Mouse (Mus musculus) spleen, adult 2 months (tissue): ENCODE data around the gene Edil3. TPM values are rescaled to one million over a fixed set of nuclear protein-coding genes. Genes with fewer than 3 reads are reported as not detected.

Experiments
- DNase-seq, 2 experiments: peaks; one replicate each; pipeline versions ENCODE4 v3.0.0 to v3.0.0-alpha.2; 2012 to 2021; ENCODE audit warnings: low spot score in 2 of 2, low read depth in 1 of 2
- H3K27ac ChIP-seq: fragments of 200-500 bp; 2 replicates; pipeline ENCODE4 v1.5.1; 2012; ENCODE audit warnings: low read length, inconsistent platforms; ENCODE audit not compliant: insufficient read depth
- H3K27me3 ChIP-seq: fragments of 200-500 bp; 2 replicates; pipeline ENCODE4 v1.6.1; 2012; ENCODE audit warnings: mild to moderate bottlenecking, moderate library complexity, low read length, inconsistent platforms; ENCODE audit not compliant: control insufficient read depth, insufficient read depth
- H3K36me3 ChIP-seq: fragments of 200-500 bp; 2 replicates; pipeline ENCODE4 v1.6.1; 2012; ENCODE audit warnings: mild to moderate bottlenecking, low read length, inconsistent platforms; ENCODE audit not compliant: control insufficient read depth, insufficient read depth
- H3K4me1 ChIP-seq: fragments of 200-500 bp; 2 replicates; pipeline ENCODE4 v1.6.1; 2011; ENCODE audit warnings: inconsistent platforms; ENCODE audit not compliant: control insufficient read depth, insufficient read depth, insufficient read length
- H3K4me3 ChIP-seq: fragments of 200-500 bp; 2 replicates; pipeline ENCODE4 v1.5.1; 2011; ENCODE audit warnings: mild to moderate bottlenecking, inconsistent platforms; ENCODE audit not compliant: insufficient read depth, insufficient read length; ENCODE audit errors: extremely low read depth
- CTCF ChIP-seq: fragments of 200-500 bp; IDR thresholded peaks from 2 replicates; pipeline ENCODE4 v1.5.1; 2011; ENCODE audit warnings: mild to moderate bottlenecking, inconsistent platforms; ENCODE audit not compliant: insufficient read depth, insufficient read length, insufficient replicate concordance; ENCODE audit errors: extremely low read depth
- POLR2A ChIP-seq: fragments of 200-500 bp; IDR thresholded peaks from 2 replicates; pipeline ENCODE4 v1.6.1; 2011; ENCODE audit warnings: low read depth, low read length, inconsistent platforms
- WGBS: fragments of 180-500 bp; shearing (Covaris S2); methylation state at CpG from one replicate; pipeline ENCODE4 v1.1.7; 2018; 5-methylcytosine and 5-hydroxymethylcytosine counted together
- polyA plus RNA-seq: library from polyadenylated mRNA; depleted of rRNA; stranded (reverse); fragments of >200 nt; gene quantifications from 2 replicates; pipeline ENCODE4 v1.2.3, GENCODE M21; 2012

Edil3 gene
- polyA plus RNA-seq, 1 experiment, result 0.04 TPM

GRCm38 (mm10) chr13:89123396-89123795, 302.1 kb downstream of the Edil3 start:
- TF ChIP-seq CTCF (no peak), POLR2A (no peak)
- Histone ChIP-seq H3K27ac (no peak overlapping the region), H3K36me3 (no peaks in the 10 kb centered on the region), H3K4me1 (no peaks in the 10 kb centered on the region), H3K4me3 (no peak overlapping the region), H3K27me3 (no peaks in the 10 kb centered on the region)
- no peak for DNase-seq
- WGBS, result 88% methylated on average over 5 of the region's 5 CpGs

GRCm38 (mm10) chr13:89146056-89146547, 324.8 kb downstream of the Edil3 start:
- no peak overlapping the region for H3K4me3 ChIP-seq
- no peaks in the 10 kb centered on the region for H3K36me3 ChIP-seq
- H3K27ac ChIP-seq, result no peak overlapping the region
- WGBS, result 86% methylated on average over 4 of the region's 4 CpGs
- TF ChIP-seq POLR2A (no peak), CTCF (no peak)
- H3K4me1 ChIP-seq, result no peaks in the 10 kb centered on the region
- no peaks in the 10 kb centered on the region for H3K27me3 ChIP-seq
- DNase-seq, result no peak

DNA sequence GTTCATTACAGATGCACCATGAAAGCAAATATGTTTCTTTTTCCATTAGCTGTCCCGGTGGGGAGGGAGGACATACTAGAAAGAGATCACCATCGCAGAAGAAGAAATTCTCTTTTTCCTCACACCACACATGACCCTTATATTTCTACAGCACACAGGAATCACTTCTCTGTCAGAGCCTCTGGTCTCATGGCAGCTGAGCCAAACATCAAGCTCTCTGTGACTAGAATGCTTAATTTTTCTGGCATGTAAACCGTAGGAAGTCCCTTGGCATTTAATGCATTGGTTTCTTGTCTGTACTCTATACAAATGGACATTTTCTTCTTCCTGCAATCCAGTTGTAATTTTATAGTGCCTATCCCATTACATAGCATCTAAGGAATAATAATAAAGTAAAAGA, 330.6 kb downstream of the Edil3 start:
- H3K27me3 ChIP-seq, result no peaks in the 10 kb centered on the region
- TF ChIP-seq POLR2A, result no peak
- no peak for TF ChIP-seq CTCF
- H3K4me1 ChIP-seq, result no peaks in the 10 kb centered on the region
- no peaks in the 10 kb centered on the region for H3K36me3 ChIP-seq
- 91% methylated on average over 3 of the region's 3 CpGs for WGBS
- H3K27ac ChIP-seq, result no peak overlapping the region
- DNase-seq, result no peak
- no peak overlapping the region for H3K4me3 ChIP-seq

GRCm38 (mm10) chr13:89167960-89168359, 346.7 kb downstream of the Edil3 start:
- 23% methylated on average over 1 of the region's 1 CpGs for WGBS
- H3K27ac ChIP-seq, result no peak overlapping the region
- no peak for DNase-seq
- H3K4me3 ChIP-seq, result no peak overlapping the region
- H3K27me3 ChIP-seq, result no peaks in the 10 kb centered on the region
- no peak for TF ChIP-seq POLR2A
- no peak for TF ChIP-seq CTCF
- no peaks in the 10 kb centered on the region for H3K4me1 ChIP-seq
- no peaks in the 10 kb centered on the region for H3K36me3 ChIP-seq

DNA sequence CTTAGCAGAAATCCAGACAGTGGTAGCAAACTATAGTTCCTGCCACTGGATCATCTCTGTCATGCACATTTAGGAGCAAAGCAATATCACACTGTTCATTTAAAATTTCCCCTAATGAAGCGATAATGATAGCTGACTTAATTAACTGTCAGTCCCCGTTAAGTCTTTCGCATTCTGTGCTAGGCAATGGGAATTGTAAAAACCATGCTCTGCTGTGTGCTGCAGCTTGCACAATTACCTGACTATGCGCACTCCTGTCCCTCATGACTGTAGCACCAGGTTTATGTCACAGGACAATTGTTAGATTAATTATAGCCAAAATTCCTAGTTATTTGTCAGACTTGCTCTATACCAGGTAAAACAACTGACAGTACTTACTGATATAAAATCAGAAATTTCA, 348.8 kb downstream of the Edil3 start:
- no peak overlapping the region for H3K27ac ChIP-seq
- no peaks in the 10 kb centered on the region for H3K27me3 ChIP-seq
- TF ChIP-seq POLR2A (no peak), CTCF (no peak)
- no peaks in the 10 kb centered on the region for H3K36me3 ChIP-seq
- no peak for DNase-seq
- H3K4me1 ChIP-seq, result no peaks in the 10 kb centered on the region
- 93% methylated on average over 4 of the region's 4 CpGs for WGBS
- no peak overlapping the region for H3K4me3 ChIP-seq

DNA sequence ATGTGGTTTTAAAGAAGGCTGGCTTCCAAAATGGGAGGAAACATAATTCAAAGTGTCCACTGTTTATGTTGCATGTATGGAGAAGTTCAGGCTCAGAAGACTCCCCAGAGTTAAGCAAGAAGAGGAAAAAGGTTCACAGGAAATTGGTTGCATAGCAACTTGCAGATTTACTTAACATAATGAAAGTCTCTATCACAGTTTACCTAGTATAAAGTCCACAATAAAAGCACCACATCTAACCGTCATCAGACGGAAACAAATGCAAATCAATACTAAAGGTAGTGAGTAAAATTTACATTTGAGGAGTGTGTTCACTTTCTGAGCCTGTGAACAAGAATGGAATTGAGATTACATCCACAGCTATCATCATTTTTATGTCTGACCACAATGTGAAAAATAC, 353.9 kb downstream of the Edil3 start:
- DNase-seq, result no peak

DNA sequence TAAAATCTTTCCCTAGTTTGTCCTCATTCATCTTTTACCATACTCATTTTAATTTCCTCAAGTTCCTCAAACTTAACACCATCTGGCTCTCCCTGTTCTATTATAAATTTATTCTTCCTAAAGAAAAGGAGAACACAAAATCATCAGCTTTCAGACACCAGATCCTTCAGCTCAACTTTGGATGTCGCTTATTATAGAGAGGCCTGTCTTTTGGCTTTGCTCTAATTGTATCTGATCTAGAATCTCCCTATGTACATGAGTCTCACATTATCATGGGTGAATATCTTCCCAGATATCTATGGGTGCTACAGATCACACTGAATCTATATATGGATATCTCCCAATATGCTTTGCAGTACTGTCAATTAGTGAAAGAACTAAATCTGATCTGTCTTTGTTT, 367.8 kb downstream of the Edil3 start:
- Histone ChIP-seq H3K4me1 (no peaks in the 10 kb centered on the region), H3K4me3 (no peak overlapping the region), H3K27ac (no peak overlapping the region), H3K27me3 (no peaks in the 10 kb centered on the region), H3K36me3 (no peaks in the 10 kb centered on the region)
- WGBS, result 96% methylated on average over 1 of the region's 1 CpGs
- no peak for DNase-seq
- TF ChIP-seq CTCF (no peak), POLR2A (no peak)

More for the DNA sequence above, 353.9 kb downstream of the Edil3 start:
- no peaks in the 10 kb centered on the region for H3K27me3 ChIP-seq
- H3K27ac ChIP-seq, result no peak overlapping the region
- TF ChIP-seq POLR2A (no peak), CTCF (no peak)
- 69% methylated on average over 2 of the region's 2 CpGs for WGBS
- H3K36me3 ChIP-seq, result no peaks in the 10 kb centered on the region
- no peaks in the 10 kb centered on the region for H3K4me1 ChIP-seq
- no peak overlapping the region for H3K4me3 ChIP-seq
